Mouse (Mus musculus): ENCODE results near the gene Gclc. TPM values are rescaled to one million over a fixed set of nuclear protein-coding genes. Genes with fewer than 3 reads are reported as not detected.

Gclc gene
- 19.2 and 22.3 TPM in 2 replicates for polyA plus RNA-seq (2015; fragmentation: Nextera tagmentation; extraction: Ambion mirVana)

DNA sequence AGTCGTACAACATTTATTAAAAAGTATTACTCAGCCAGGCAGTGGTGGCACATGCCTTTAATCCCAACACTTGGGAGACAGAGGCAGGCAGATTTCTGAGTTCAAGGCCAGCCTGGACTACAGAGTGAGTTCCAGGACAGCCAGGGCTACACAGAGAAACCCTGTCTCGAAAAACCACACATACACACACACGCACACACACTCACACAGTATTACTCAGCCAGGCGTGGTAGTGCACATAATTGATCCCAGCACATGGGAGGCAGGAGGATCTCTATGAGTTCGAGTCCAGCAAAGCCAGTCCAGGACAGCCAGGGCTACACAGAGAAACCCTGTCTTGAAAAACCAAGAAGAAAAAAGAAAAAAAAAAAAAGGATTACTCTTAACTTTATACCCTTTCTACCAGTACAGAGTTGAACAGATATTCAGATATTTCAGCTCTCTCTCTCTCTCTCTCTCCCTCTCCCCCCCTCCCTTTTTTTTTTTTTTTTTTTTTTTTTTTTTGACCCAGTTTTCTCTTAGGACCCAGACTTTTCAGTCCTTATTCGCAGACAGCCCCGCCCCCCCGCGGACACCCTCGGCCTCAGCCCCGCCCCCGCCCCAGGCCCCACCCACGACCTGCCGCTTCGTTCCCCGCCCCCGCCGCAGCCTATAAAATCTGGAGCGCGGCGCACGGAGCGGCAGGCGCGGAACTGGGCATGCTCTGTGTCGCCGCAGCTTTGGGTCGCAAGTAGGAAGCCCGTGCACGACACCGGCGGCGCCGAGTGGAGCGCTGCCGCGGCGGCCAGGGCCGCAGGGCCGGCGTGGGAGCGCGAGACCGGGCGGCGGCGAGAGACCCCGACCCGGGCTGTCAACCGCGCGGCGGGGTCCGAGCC lies at the start of gene Gclc:
Gene Gclc, plus strand, starts transcription at position 683 of the 875 bp plus-strand sequence.

Other genes with a start within 250 kb of the Gclc start
- gene Lrrc1, start 209.7 kb upstream of the Gclc start, polyA plus RNA-seq (2015; fragmentation: Nextera tagmentation; extraction: Ambion mirVana), result 5.5 and 5.8 TPM in 2 replicates
- 0.15 and 0.22 TPM in 2 replicates for gene Klhl31, start 118.0 kb upstream of the Gclc start, polyA plus RNA-seq (2015; fragmentation: Nextera tagmentation; extraction: Ambion mirVana)
- 79.2 and 86.3 TPM in 2 replicates for gene Elovl5, start 162.8 kb downstream of the Gclc start, polyA plus RNA-seq (2015; fragmentation: Nextera tagmentation; extraction: Ambion mirVana)

Data from neural tube, postnatal 0 days (tissue).